Comparison of ENCODE assay signal across 20 mouse cellular contexts in the genomic region with DNA sequence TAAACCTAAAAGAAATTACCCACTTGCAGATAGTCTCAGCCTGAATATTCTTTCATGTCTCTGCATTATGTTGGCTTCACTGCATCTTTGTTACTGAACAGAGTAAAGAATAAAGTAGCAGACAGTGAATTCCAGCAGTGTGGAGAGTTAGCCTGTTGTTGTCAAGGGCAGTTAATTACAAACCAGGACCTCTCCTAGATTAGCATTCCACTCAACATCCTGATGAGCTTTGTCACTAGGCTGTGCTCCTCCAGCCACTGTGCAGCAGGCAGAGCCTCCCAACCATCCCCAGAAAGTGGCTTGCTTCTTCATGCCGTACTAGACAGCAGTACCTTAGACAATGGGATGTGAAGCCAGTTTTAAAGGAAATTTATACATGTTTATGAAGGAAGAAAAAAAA.
DNase-seq lines count a peak whose midpoint lies in the region; ATAC-seq and TF ChIP-seq lines count a peak whose summit lies in the region.
"Had no signal": no experiment of that assay in that cellular context is flagged by ENCODE, and none has a peak within 500 bp of the region (broad histone marks: within the 10 kb centered on the region; RNA-seq: fewer than 3 reads in every experiment).

No protein-coding gene starts in this region.

- no peak overlapping the region for H3K27ac ChIP-seq in hindbrain, embryonic 11.5 days (ENCODE audit: low read depth, low read length)
- H3K27ac ChIP-seq in hindbrain, embryonic 16.5 days (ENCODE audit: low read depth, low read length), result no peak overlapping the region
- H3K27ac ChIP-seq in neural tube, embryonic 12.5 days, result no peak overlapping the region
- H3K27ac ChIP-seq: gastrocnemius, adult 2 months; heart, adult 2 months; layer of hippocampus, adult 2 months; limb, embryonic 13.5 days; liver, embryonic 15.5 days; stomach, postnatal 0 days had no signal

- peak; percentile 70 for ATAC-seq in hindbrain, embryonic 11.5 days (ENCODE audit: low FRiP score)
- ATAC-seq in hindbrain, embryonic 16.5 days, result no peak; the same call in 1 of the 2 replicates
- peak; percentile 71 for ATAC-seq in neural tube, embryonic 12.5 days (ENCODE audit: low FRiP score, low read depth)

- no peak for TF ChIP-seq CTCF in lung, adult 2 months (IDR thresholded peaks at IDR 0.05; ENCODE audit: insufficient read depth, low read length)

- H3K36me3 ChIP-seq in hindbrain, embryonic 11.5 days (ENCODE audit: control insufficient read depth, insufficient read depth, low read length), result no peaks in the 10 kb centered on the region
- no peaks in the 10 kb centered on the region for H3K36me3 ChIP-seq in hindbrain, embryonic 16.5 days (ENCODE audit: control insufficient read depth, insufficient read depth, low read length)
- H3K36me3 ChIP-seq in neural tube, embryonic 12.5 days, result no peaks in the 10 kb centered on the region
- H3K36me3 ChIP-seq: limb, embryonic 13.5 days; liver, embryonic 15.5 days had no signal

- H3K27me3 ChIP-seq in hindbrain, embryonic 11.5 days (ENCODE audit: control insufficient read depth, insufficient read depth, low read length), result no peaks in the 10 kb centered on the region
- H3K27me3 ChIP-seq in hindbrain, embryonic 16.5 days (replicated peaks; ENCODE audit: control insufficient read depth, insufficient read depth, low read length), result no peaks in the 10 kb centered on the region
- no peaks in the 10 kb centered on the region for H3K27me3 ChIP-seq in neural tube, embryonic 12.5 days (replicated peaks)
- H3K27me3 ChIP-seq: liver, embryonic 15.5 days had no signal

- no peaks in the 10 kb centered on the region for H3K9me3 ChIP-seq in hindbrain, embryonic 11.5 days (ENCODE audit: control insufficient read depth, low read length)
- H3K9me3 ChIP-seq in hindbrain, embryonic 16.5 days (ENCODE audit: control insufficient read depth, low read length), result no peaks in the 10 kb centered on the region
- no peaks in the 10 kb centered on the region for H3K9me3 ChIP-seq in neural tube, embryonic 12.5 days
- H3K9me3 ChIP-seq: G1E; limb, embryonic 13.5 days; liver, embryonic 15.5 days had no signal

- H3K4me2 ChIP-seq in hindbrain, embryonic 11.5 days (replicated peaks; ENCODE audit: low read depth, low read length), result no peak overlapping the region
- no peak overlapping the region for H3K4me2 ChIP-seq in hindbrain, embryonic 16.5 days (ENCODE audit: low read length)
- no peak overlapping the region for H3K4me2 ChIP-seq in neural tube, embryonic 12.5 days (replicated peaks)
- H3K4me2 ChIP-seq: limb, embryonic 13.5 days; liver, embryonic 15.5 days had no signal

- no peak for TF ChIP-seq POLR2A in lung, adult 2 months (IDR thresholded peaks at IDR 0.05; ENCODE audit: borderline replicate concordance, extremely low read depth, low read depth, low read length)

- H3K4me3 ChIP-seq in hindbrain, embryonic 11.5 days (ENCODE audit: low read depth, low read length), result no peak overlapping the region
- H3K4me3 ChIP-seq in hindbrain, embryonic 16.5 days (ENCODE audit: low read length), result no peak overlapping the region
- no peak overlapping the region for H3K4me3 ChIP-seq in neural tube, embryonic 12.5 days
- H3K4me3 ChIP-seq in lung, adult 2 months (replicated peaks; ENCODE audit: extremely low read depth, low read depth, low read length), result no peak overlapping the region
- H3K4me3 ChIP-seq: gastrocnemius, adult 2 months; heart, adult 2 months; layer of hippocampus, adult 2 months; limb, embryonic 13.5 days; liver, embryonic 15.5 days had no signal

- no peaks in the 10 kb centered on the region for H3K4me1 ChIP-seq in hindbrain, embryonic 11.5 days (replicated peaks; ENCODE audit: control insufficient read depth, insufficient read depth, low read length)
- no peaks in the 10 kb centered on the region for H3K4me1 ChIP-seq in hindbrain, embryonic 16.5 days (ENCODE audit: control insufficient read depth, insufficient read depth, low read depth, low read length)
- 0 out of 2 replicates have a peak, but pooled peaks cover 4% of the 10 kb centered on the region for H3K4me1 ChIP-seq in neural tube, embryonic 12.5 days
- no peaks in the 10 kb centered on the region for H3K4me1 ChIP-seq in lung, adult 2 months (ENCODE audit: control insufficient read depth, insufficient read depth, low read length)

- WGBS in hindbrain, embryonic 11.5 days, result 81% methylated on average over 1 of the region's 1 CpGs
- 43% methylated on average over 1 of the region's 1 CpGs for WGBS in hindbrain, embryonic 16.5 days
- 51% methylated on average over 1 of the region's 1 CpGs for WGBS in neural tube, embryonic 12.5 days
- 92% methylated on average over 1 of the region's 1 CpGs for WGBS in lung, adult 2 months

- peak; percentile 6 for DNase-seq in hindbrain, embryonic 11.5 days (ENCODE audit: low spot score)
- DNase-seq in neural tube, embryonic 10.5 days (ENCODE audit: extremely low spot score, low spot score), result no peak
- peak; percentile 30 for DNase-seq in kidney, postnatal 14 days
- no peak for DNase-seq in lung, adult 2 months
- DNase-seq in adrenal gland, postnatal 4 days (ENCODE audit: low spot score in 2 of 2), result no peak
- no peak for DNase-seq in layer of hippocampus, postnatal 10 days (ENCODE audit: low spot score in 2 of 2)
- DNase-seq: adrenal gland, adult 8-10 months; cerebellum, adult 9-10 months; gastrocnemius, adult 2 months; heart, adult 2 months; lung, postnatal 14 days; right cerebral cortex, postnatal 14 days; thymus, postnatal 14 days had no signal

- H3K9ac ChIP-seq in hindbrain, embryonic 11.5 days (ENCODE audit: low read depth, low read length), result no peak overlapping the region
- no peak overlapping the region for H3K9ac ChIP-seq in hindbrain, embryonic 16.5 days (ENCODE audit: low read depth, low read length)
- H3K9ac ChIP-seq in neural tube, embryonic 12.5 days, result no peak overlapping the region
- H3K9ac ChIP-seq: limb, embryonic 13.5 days; liver, embryonic 15.5 days had no signal

Comparison
In these comparisons a context has a peak if more than half of its experiments do, and no peak if none do; other contexts are left out.
1. DNase-seq: peak in hindbrain, embryonic 11.5 days (single experiment) and kidney, postnatal 14 days (single experiment); none in neural tube, embryonic 10.5 days (single experiment), lung, adult 2 months (single experiment), adrenal gland, postnatal 4 days (0 of 2) and layer of hippocampus, postnatal 10 days (0 of 2).